Mouse (Mus musculus): Measurements from ENCODE around the gene Sun1. TPM values are rescaled to one million over a fixed set of nuclear protein-coding genes. Genes with fewer than 3 reads are reported as not detected.

Sun1 gene
- total RNA-seq (2021): 10 to 100 TPM; 61.6 to 63.6 TPM
- long read RNA-seq, experiment 1, full-length matches to known transcripts: 44 of 84 reads
- long read RNA-seq, experiment 1, partial matches to known transcripts: 16 of 84 reads
- long read RNA-seq, experiment 1, other reads (novel, unspliced or antisense): 24 of 84 reads
- long read RNA-seq, experiment 2, full-length matches to known transcripts: 84 of 163 reads
- long read RNA-seq, experiment 2, partial matches to known transcripts: 23 of 163 reads
- long read RNA-seq, experiment 2, other reads (novel, unspliced or antisense): 56 of 163 reads

GRCm38 (mm10) chr5:139199995-139200769 lies at the start of gene Sun1:
Sun1 (plus strand) TSS chr5:139200637.
- DNase-seq (ENCODE audit: low spot score in 2 of 2): peak; percentile 95 to 98

DNA sequence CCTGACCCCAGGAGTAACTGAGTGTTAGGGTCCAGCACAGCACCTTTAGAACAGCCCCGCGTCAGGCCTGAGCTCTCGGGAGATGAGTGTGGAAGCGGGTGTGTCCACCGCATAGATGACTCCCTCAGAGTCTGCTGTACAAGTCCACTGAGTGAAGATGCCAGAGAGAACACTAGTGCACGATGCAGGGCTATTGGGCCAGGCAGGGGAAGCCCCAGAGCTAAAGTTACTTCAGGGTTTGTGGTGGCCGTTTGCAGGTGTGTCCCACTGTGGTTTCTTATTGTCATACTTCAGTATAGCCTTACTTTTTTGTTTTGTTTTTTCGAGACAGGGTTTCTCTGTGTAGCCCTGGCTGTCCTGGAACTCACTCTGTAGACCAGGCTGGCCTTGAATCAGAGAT lies 39.5 kb upstream of the Sun1 start:
- DNase-seq (ENCODE audit: low spot score in 2 of 2): no peak

GRCm38 (mm10) chr5:139161632-139162031 lies 38.8 kb upstream of the Sun1 start:
- no peak for DNase-seq (ENCODE audit: low spot score in 2 of 2)

- DNase-seq (ENCODE audit: low spot score in 2 of 2): no peak
Observed at GRCm38 (mm10) chr5:139166781-139167361, 33.6 kb upstream of the Sun1 start.

- DNase-seq (ENCODE audit: low spot score in 2 of 2): no peak
Observed at GRCm38 (mm10) chr5:139167548-139167947, 32.9 kb upstream of the Sun1 start.

DNA sequence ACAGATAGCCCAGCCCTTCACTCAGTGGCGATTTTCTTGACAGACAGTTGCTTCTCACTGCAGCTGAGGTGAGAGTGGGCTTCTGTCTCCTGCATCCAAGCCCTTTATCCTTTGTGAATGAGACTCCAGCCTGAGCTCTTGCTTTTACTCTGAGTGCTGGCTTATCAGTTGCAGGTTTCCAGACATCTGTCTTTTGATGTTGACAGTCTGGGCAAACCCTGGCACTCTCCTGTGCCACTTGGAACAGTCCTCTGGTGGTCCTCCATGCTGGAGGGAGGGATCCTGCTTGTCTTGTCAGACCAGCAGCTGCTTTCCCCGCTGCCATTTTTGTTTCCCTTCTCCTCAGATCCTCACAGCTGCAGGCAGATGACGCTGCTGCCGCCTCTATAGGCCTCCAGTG lies 28.5 kb upstream of the Sun1 start:
- no peak for DNase-seq (ENCODE audit: low spot score in 2 of 2)

DNA sequence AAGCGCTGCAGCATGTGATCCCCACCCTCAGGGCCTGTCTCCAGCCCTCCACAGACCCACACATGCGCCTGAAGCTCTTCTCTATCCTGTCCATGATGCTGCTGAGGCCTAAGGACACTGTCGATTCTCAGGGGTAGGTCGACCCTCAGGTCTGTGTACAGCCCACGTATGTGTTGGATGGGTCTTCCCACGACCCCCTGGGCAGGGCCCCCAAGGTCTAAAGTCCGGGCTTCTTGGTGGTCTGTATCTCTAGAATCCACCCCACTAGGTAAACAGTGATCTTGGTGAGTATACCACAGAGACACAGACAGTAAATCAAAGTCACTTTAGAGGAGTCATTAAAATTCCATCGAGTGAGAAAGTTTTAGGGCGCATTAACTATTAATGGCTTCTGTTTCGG lies 26.3 kb upstream of the Sun1 start:
- no peak for DNase-seq (ENCODE audit: low spot score in 2 of 2)

DNA sequence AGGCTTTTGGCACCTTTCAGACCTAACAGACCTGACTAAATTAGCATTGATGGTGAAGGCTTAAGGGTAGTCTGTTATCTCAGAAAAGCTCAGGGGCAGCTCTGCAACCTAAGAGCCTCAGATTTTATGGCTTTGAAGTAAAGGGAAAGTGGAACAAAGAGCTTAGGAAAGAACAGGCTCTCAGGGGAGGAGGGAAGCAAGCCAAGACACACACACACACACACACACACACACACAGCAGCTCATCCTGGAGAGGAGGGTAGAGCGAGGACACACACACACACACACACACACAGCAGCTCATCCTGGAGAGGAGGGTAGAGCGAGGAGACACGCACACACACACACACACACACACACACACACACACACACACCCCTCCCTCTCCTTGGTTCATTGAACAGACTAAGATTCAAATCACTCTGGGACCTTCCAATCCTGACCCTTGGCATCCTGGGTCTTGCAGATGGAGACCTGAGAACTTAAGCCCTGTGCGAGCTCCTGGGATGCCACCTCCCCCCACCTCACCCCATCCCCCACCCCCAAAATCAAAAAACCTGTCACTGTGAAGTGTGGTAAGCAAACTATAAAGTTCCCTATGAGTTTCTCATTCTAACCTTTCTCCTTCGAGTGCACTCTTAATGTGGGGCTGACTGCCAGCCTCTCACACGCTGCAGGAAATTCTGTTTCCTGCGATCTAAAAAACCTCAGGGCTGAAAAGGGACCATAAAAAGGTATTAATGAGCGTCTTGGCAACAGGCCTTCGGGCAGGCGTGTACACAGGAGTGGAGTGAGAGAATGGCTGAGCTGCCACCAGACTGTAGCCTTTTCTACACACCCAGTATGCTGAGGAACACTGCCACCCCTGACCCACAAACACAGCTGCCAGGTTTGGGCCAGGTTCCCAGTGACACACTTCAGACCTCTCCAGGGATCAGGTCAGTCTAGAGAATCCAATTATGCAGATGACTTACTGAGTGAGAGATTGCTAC lies 25.6 kb upstream of the Sun1 start:
- DNase-seq (ENCODE audit: low spot score in 2 of 2): peak in 1 of 2 experiments; percentile 32

DNA sequence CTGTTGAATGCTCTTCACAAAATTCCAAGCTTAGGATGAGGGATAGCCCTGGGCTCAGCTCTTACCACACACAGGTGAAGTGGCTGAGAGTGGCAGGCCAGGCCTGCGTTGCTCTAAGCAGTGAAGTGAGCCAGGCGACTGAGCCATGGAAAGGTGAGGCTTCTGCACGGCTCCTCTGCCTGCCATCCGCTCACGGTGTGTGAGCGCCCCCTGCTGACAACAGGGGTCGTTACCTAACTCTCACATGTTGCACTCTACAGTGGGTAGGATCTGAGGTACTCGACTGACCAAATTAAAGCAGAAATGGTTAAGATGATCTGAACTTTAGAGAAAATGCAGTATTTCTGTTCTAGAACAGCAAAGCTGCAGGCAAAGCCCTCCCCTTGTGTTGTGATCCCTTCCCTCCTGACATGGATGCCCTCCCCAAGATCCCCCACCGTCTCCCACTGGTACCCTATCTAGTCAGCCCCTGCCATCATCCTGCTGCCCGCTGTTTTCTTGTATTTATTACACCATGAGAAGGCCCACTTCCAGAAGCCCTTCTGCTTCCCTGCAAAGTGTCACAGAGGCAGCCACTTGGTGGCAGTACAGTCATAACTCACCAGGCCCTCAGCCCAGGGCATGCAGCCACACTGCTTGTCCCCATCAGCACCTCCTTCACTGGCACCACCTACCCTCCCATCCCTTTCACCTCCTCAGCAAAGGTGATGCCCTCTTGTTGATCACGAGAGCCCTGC lies 21.4 kb upstream of the Sun1 start:
- DNase-seq (ENCODE audit: low spot score in 2 of 2): peak; percentile 76 to 78

- DNase-seq (ENCODE audit: low spot score in 2 of 2): no peak
Observed at GRCm38 (mm10) chr5:139183131-139183530, 17.3 kb upstream of the Sun1 start.

DNA sequence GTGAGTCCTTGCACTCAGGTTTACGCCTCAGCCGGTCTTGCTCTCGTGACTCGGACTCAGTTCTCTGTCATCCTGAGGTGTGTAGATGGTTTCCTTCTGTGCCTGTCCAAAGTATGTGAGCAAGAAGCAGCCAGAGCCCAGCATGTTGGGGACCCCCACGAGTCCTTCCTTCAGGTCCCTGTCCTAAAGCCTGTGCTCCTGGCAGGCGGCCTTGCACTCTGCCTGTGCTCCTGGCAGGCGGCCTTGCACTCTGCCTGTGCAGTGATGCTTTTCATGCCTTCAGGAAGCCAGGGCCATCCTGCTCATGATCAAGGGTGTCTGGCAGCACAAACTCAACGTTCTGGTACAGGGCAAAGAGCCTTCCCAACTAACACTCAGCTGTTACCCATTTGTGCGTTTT lies 16.8 kb upstream of the Sun1 start:
- no peak for DNase-seq (ENCODE audit: low spot score in 2 of 2)

DNA sequence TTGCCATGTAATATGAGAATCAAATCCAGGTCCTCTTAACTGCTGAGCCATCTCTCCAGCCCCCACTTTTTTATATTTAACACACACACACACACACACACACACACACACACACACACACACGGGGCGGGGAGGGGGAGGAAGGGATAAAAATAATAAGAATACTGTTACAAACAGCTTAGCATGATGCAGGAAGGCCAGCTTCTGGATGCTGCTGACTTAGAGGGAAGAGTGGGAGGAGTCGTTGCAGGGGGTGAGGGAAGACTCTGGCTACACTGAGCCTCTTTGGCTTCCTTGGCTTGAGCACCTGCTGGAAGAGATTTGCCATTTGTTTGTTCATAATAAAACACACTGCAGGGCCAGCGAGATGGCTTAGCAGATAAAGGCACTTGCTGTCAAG lies 15.5 kb upstream of the Sun1 start:
- no peak for DNase-seq (ENCODE audit: low spot score in 2 of 2)

GRCm38 (mm10) chr5:139189726-139190125 lies 10.7 kb upstream of the Sun1 start:
- no peak for DNase-seq (ENCODE audit: low spot score in 2 of 2)

- DNase-seq (ENCODE audit: low spot score in 2 of 2): no peak
Observed at GRCm38 (mm10) chr5:139190958-139191357, 9.5 kb upstream of the Sun1 start.

DNA sequence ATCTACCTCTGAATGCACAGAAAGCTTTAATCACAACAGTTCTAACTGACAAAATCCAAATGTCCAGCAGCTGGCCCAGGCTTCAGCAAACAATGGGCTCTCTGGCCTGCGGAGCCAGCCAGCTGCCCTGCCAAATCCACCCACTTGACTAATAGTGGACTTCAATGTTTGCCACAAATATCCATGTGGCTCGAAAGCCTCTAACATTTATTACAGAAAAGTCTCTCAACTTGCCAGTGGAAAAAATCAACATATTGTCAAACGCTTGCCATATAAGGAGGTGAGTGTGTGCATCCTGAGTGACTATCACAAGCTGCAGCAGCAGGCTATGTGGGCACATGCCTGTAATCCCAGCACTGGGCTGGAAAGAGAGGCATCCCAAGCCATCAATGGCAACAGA lies 1.7 kb upstream of the Sun1 start:
- DNase-seq (ENCODE audit: low spot score in 2 of 2): no peak

- no peak for DNase-seq (ENCODE audit: low spot score in 2 of 2)
Observed at GRCm38 (mm10) chr5:139199636-139199994, 822 bp upstream of the Sun1 start.

GRCm38 (mm10) chr5:139200770-139201569 lies 533 bp downstream of the Sun1 start:
- peak in 1 of 2 experiments; percentile 41 for DNase-seq (ENCODE audit: low spot score in 2 of 2)

DNA sequence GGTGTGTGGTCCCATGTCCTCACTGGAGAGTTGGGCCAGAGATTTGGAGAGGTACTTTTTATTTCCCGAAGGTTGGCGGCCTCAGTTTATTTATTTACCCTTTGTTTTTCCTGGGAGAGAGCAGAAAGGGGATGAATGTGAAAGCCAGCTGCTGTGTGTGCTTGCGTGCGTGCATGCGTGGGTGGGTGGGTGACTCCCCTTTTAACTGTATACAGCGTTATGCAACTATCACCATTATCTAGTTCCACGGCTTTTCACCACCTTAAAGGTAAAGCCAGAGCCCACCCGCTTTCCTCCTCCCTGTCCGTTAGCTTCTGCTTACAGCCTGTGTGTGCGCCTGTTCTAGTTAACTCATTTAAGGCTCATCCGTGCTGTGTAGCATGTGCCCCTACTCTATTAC lies 1.7 kb downstream of the Sun1 start:
- no peak for DNase-seq (ENCODE audit: low spot score in 2 of 2)

DNA sequence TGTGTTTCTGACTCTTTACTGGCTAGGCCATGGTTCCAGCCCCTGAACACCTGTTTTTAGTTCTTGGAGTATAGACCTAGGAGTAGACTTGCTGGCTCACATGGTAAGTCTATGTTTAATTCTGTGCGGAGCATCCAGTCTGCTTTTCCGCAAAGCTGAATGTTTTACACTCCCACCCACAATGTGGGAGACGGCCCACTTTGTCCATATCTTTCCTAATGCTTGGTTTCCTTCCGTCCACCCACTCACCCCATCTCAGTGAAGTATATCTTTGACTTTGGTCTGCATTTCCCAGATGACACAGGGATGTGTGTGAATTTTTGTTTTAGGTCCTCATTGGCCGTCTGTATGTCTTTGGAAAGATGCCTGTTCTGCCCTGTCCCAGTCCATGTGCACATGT lies 2.9 kb downstream of the Sun1 start:
- DNase-seq (ENCODE audit: low spot score in 2 of 2): no peak

GRCm38 (mm10) chr5:139206081-139206480 lies 5.6 kb downstream of the Sun1 start:
- DNase-seq (ENCODE audit: low spot score in 2 of 2): no peak
